Mouse (Mus musculus): Measurements from ENCODE around the gene Cd6. TPM values are rescaled to one million over a fixed set of nuclear protein-coding genes. Genes with fewer than 3 reads are reported as not detected.

Cd6 gene
- polyA plus RNA-seq (2014; fragmentation: Illumina TruSeq; extraction: RNeasy Lipid Tissue Mini Kit (QIAGEN cat#74804); ENCODE audit: low read depth, low replicate concordance) = not detected

DNA sequence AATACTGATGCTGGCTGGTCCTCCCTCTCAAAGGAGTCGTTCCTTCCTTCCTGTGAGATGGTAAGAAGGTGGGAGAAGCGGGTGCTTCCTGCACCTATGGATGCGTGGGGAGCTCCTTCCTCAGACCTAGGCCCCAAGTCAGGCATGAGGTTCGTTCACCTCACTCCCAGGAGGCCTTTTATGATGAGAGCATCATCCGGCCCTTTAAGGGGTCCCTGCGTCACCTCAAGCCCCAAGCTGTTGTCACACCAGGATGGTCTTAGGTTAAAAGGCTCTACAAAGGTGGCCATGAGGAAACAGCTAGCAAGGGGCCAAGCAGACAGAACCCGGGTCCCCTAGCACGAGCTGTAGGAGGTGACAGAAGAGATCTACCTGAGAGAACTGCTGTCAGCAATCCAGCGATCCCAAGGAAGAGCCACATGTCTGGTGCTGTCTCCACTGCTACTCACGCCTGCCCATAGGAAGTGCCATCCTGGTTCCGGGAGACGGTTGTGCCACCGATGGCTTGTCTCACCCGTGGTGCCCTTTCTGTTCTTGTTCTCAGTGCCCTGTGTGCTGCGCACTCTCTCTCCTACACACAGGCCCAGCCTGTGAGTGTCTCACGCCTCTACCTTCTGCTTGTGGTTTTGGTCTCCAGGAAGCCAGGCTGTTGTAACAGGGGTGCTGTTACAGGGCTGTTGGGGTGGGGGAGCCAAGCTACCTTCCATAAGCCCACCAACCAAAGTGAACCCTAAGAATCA, at the start of gene Cd6:
TSS of gene Cd6 (minus strand) at position 623 of the 740 bp plus-strand sequence.

DNA sequence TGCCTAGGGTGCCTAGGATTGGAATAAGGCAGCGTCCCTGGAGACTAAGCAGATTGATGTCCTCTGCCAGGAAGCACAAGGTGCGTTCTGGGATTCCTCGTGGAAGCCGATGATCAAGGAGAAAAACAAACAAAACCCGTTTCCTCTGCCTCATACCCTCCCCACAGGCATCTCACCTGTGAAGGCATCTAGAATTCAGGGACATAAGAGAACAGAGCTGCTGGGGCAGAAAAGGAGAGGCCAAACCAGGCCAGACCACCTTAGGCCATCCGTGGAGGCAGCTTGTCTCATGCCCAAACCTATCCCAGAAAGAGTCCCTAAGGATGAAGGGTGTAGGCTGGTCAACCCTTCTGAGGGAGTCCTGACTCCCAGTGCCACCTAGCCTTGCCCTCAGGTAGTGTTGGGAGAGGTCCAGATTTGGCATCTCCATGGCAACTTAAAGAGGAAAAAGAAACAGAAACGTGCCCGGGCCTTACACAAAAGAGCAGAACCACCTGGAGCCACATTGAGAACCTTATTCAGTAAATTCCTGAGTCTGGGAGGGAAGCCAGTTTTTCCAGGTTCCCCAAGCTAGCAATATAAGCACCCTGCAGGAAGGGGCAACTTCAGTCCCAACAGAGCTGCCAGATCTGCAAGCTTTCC, 40.1 kb upstream of the Cd6 start, which contains the start of gene Tmem132a:
TSS of gene Tmem132a (minus strand) at position 55 of the 642 bp plus-strand sequence.

DNA sequence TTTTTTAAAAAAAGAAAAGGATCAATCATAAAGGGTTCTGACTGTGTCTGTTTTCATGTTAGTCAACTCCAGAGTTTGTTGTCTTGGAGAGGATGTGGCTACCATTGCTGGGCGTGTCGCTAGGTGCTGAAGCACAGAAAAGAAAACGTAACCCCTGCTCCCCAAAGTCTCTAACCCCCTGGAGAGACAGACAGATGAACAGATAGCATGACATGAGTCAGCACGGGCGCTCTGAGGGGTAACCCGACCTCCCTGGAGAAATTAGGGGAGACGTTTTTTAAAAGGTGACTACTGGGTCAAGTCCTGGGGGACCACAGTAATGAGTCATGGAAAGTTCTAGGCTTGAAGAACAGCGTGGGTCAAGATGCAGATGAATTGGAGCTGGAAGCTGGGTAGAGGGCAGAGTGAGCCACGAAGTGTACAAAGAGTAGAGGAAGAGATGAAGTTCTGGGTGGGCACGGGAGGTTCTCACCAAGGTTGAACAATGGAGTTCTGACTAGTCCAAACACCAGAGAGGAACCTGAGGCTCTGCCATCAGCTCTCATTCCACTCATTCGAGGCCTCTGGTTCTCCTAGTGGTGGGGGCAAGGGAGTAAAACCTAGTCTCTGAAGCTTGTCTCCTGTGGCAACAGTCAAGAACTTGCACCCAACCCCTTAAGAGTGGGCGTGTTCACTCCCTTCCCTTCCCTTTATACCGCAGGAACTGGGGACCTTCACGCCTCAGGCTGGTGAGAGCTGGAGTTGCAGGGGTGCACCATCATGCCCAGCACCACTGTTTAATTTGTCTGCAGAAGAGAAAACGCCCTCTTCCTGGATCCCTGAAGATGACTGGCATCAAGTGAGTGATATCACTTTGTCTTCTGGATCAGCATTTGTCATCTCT, 9.4 kb upstream of the Cd6 start, which contains the start of gene Slc15a3:
TSS of gene Slc15a3 (plus strand) at position 718 of the 883 bp plus-strand sequence.

Other genes with a start within 250 kb of the Cd6 start
- gene Ddb1, start 224.7 kb downstream of the Cd6 start, polyA plus RNA-seq (2014; fragmentation: Illumina TruSeq; extraction: RNeasy Lipid Tissue Mini Kit (QIAGEN cat#74804); ENCODE audit: low read depth, low replicate concordance) = 142 TPM
- gene Tkfc, start 224.4 kb downstream of the Cd6 start, polyA plus RNA-seq (2014; fragmentation: Illumina TruSeq; extraction: RNeasy Lipid Tissue Mini Kit (QIAGEN cat#74804); ENCODE audit: low read depth, low replicate concordance) = 6.9 TPM
- gene Vwce, start 195.8 kb downstream of the Cd6 start, polyA plus RNA-seq (2014; fragmentation: Illumina TruSeq; extraction: RNeasy Lipid Tissue Mini Kit (QIAGEN cat#74804); ENCODE audit: low read depth, low replicate concordance) = not detected
- not detected for gene Pga5, start 152.0 kb downstream of the Cd6 start, polyA plus RNA-seq (2014; fragmentation: Illumina TruSeq; extraction: RNeasy Lipid Tissue Mini Kit (QIAGEN cat#74804); ENCODE audit: low read depth, low replicate concordance)
- gene Vps37c, start 141.3 kb downstream of the Cd6 start, polyA plus RNA-seq (2014; fragmentation: Illumina TruSeq; extraction: RNeasy Lipid Tissue Mini Kit (QIAGEN cat#74804); ENCODE audit: low read depth, low replicate concordance) = 25.9 TPM
- not detected for gene Cd5, start 91.1 kb downstream of the Cd6 start, polyA plus RNA-seq (2014; fragmentation: Illumina TruSeq; extraction: RNeasy Lipid Tissue Mini Kit (QIAGEN cat#74804); ENCODE audit: low read depth, low replicate concordance)
- gene Slc15a3, start 9.7 kb upstream of the Cd6 start, polyA plus RNA-seq (2014; fragmentation: Illumina TruSeq; extraction: RNeasy Lipid Tissue Mini Kit (QIAGEN cat#74804); ENCODE audit: low read depth, low replicate concordance) = 3.0 TPM
- 6.8 TPM for gene Tmem132a, start 39.9 kb upstream of the Cd6 start, polyA plus RNA-seq (2014; fragmentation: Illumina TruSeq; extraction: RNeasy Lipid Tissue Mini Kit (QIAGEN cat#74804); ENCODE audit: low read depth, low replicate concordance)
- 126 TPM for gene Tmem109, start 51.9 kb upstream of the Cd6 start, polyA plus RNA-seq (2014; fragmentation: Illumina TruSeq; extraction: RNeasy Lipid Tissue Mini Kit (QIAGEN cat#74804); ENCODE audit: low read depth, low replicate concordance)
- 294 TPM for gene Prpf19, start 65.2 kb upstream of the Cd6 start, polyA plus RNA-seq (2014; fragmentation: Illumina TruSeq; extraction: RNeasy Lipid Tissue Mini Kit (QIAGEN cat#74804); ENCODE audit: low read depth, low replicate concordance)
- gene Zp1, start 90.6 kb upstream of the Cd6 start, polyA plus RNA-seq (2014; fragmentation: Illumina TruSeq; extraction: RNeasy Lipid Tissue Mini Kit (QIAGEN cat#74804); ENCODE audit: low read depth, low replicate concordance) = not detected
- gene Ptgdr2, start 107.1 kb upstream of the Cd6 start, polyA plus RNA-seq (2014; fragmentation: Illumina TruSeq; extraction: RNeasy Lipid Tissue Mini Kit (QIAGEN cat#74804); ENCODE audit: low read depth, low replicate concordance) = not detected
- 6.2 TPM for gene Ccdc86, start 119.2 kb upstream of the Cd6 start, polyA plus RNA-seq (2014; fragmentation: Illumina TruSeq; extraction: RNeasy Lipid Tissue Mini Kit (QIAGEN cat#74804); ENCODE audit: low read depth, low replicate concordance)
- not detected for gene Ms4a10, start 144.6 kb upstream of the Cd6 start, polyA plus RNA-seq (2014; fragmentation: Illumina TruSeq; extraction: RNeasy Lipid Tissue Mini Kit (QIAGEN cat#74804); ENCODE audit: low read depth, low replicate concordance)
- not detected for gene Ms4a15, start 163.2 kb upstream of the Cd6 start, polyA plus RNA-seq (2014; fragmentation: Illumina TruSeq; extraction: RNeasy Lipid Tissue Mini Kit (QIAGEN cat#74804); ENCODE audit: low read depth, low replicate concordance)
- gene Ms4a18, start 188.0 kb upstream of the Cd6 start, polyA plus RNA-seq (2014; fragmentation: Illumina TruSeq; extraction: RNeasy Lipid Tissue Mini Kit (QIAGEN cat#74804); ENCODE audit: low read depth, low replicate concordance) = not detected